Mouse (Mus musculus) T-helper 17 cell (primary cell): ENCODE measurements around the gene Gm5431.
"Not testable (repeated sequence)": the region's sequence is repeated elsewhere in the genome, so short reads cannot be mapped to it uniquely, and the experiment has no call there.

ENCODE experiments used
- in situ Hi-C, 2 experiments: fragments of 300-600 bp; cut with MboI, MseI; formaldehyde crosslinking; loops; 1 replicate in 1 of 2; 2 replicates in 1 of 2; pipeline ENCODE4 v1.15.1; 2025; ENCODE audit warnings: high pct_unique_total_duplicates in 2 of 2

The Gm5431 gene

DNA sequence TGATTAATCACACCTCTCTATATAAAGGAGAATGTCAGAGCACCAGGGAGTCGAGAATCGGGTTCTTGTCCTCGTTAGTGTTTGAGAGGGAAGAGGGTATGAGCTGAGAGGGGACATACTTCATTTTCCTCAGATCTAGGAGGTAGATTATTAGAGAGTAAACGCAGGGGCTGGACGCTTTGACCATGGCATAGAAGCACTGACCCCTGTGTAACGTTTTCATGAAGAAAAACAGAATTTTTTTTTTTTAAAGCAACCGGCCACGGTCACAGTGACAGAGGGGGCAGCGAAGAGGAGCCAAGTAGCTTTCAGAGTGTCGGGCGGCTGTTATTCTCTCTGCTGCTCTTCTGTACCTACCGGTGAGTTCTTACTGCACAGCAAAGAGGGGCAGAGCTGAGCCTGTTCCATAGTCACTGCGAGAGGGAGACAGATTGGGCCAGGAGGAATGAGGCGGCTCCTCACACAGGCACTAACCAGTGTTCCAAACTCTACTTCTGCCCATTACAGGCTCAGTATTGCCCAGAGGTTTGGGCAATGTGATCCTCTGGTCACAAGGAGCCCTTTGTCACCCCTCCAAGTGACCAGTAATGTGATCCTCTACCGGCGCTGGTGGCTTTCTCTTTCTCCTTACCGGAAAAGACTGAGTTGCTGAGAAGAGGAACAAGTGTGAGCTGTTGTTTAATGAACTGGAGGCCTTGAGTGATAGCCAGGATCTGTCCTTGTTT, 30.0 kb downstream of the Gm5431 start:
- in situ Hi-C loops, result loop anchor here (5.0 to 10.0 kb wide), 5 partner anchors 103 to 400 kb away; partner anchors contain the start of genes 9930111J21Rik1 (in 1 of the 2) and Olfr56 (in 1 of the 2)

DNA sequence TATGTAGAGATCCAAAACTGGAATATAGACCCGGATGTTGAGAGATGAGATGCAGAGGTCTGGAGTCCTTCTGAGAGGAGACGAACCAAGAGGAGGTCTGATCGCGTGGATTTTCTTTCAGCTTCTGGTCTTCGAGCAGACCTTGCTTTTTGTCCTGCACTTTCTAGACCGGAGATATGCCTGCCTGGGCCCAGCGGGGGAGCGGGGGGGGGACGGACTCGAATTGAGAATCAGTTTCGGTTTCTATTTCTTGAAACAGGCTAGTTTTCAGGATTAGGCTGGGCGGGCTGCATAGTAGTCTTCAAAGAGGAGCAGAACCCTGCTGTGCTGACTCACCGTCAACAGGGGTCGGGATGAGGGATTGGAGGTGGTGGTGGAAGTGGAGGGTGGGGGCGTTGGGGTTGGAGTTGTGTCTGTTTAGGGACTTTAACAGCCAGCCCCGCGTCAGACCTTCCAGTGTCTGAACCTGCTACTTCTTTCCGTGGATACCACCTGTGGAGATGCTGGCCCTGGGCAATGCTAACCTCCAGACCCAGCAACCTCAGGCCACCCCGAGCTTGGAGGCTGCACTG, 30.7 kb downstream of the Gm5431 start, which contains the start of gene Irgm1:
Gene Irgm1 (minus strand): TSS at position 483 of the 572 bp plus-strand sequence.
- in situ Hi-C loops, result loop anchor here (5.0 to 10.0 kb wide), 5 partner anchors 104 to 401 kb away; partner anchors contain the start of genes 9930111J21Rik1 (in 1 of the 2) and Olfr56 (in 1 of the 2)

DNA sequence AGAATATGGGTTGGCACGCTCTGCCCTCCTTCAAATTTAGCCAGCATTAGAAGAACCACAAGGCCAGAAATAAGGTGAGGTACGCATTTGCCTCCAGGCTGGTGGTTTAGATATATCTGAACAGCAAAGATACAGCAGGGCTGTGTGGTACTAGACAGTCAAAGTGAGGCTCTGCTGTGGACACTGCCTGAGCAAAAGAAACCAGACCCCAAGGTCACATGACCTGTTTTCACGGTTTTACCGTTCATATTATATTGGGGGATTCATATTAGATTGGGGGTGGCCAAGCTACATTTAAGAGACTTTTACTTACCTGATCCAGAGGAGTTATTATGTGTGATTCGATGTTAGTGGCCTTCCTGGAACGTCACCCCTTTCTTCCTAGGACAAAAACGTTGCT, 31.2 kb downstream of the Gm5431 start:
- in situ Hi-C loops, result loop anchor here (5.0 to 10.0 kb wide), 5 partner anchors 104 to 402 kb away; partner anchors contain the start of genes 9930111J21Rik1 (in 1 of the 2) and Olfr56 (in 1 of the 2)

- in situ Hi-C loops, result loop anchor here (5.0 to 10.0 kb wide), 5 partner anchors 105 to 403 kb away; partner anchors contain the start of genes 9930111J21Rik1 (in 1 of the 2) and Olfr56 (in 1 of the 2)
Observed at GRCm38 (mm10) chr11:48869380-48870110, 32.5 kb downstream of the Gm5431 start.

DNA sequence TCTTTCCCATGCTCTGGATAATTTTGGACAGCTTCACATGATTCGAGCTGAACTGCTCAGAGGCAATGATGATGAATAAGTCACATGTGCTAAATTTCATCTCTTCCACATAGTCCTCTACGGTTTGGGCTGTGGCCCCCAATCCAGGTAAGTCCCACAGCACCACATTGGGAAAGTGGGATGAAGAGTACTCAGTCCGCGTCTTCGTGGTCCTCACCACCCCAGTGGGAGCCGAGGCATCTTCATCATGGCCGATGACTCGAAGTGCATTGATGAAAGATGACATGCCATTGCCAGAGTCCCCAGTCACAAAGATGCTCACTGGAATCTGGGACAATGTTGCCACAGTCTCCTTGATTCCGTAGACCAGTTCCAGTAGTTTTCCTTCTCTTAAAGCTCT, 35.5 kb downstream of the Gm5431 start:
- in situ Hi-C loops, result no loop called here

DNA sequence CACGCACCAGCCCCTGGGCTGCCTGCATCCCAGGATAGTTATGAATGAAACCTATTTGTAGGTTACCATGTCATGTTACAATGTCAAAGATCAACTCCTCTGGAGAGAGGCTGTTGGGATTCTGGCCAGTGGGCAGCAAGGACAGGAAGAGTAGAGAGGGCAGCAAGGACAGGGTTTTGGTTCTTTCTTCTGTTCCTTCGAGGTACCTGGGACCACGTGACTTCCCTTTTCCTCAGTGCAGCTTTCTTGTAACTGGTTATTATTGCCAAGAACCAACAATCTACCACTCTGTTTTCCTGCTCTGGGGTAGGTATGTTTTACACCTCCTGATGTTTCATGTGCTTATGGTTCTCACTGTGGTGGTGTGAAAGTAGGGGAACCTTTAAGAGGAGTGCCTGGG, 38.2 kb downstream of the Gm5431 start:
- in situ Hi-C loops, result loop anchor here in 1 of 2 experiments (5.0 kb wide), 1 partner anchor 398 kb away; no protein-coding TSS in a partner anchor

- in situ Hi-C loops, result loop anchor here in 1 of 2 experiments (5.0 kb wide), 1 partner anchor 399 kb away; no protein-coding TSS in a partner anchor
Observed at GRCm38 (mm10) chr11:48862784-48863319, 39.2 kb downstream of the Gm5431 start.

DNA sequence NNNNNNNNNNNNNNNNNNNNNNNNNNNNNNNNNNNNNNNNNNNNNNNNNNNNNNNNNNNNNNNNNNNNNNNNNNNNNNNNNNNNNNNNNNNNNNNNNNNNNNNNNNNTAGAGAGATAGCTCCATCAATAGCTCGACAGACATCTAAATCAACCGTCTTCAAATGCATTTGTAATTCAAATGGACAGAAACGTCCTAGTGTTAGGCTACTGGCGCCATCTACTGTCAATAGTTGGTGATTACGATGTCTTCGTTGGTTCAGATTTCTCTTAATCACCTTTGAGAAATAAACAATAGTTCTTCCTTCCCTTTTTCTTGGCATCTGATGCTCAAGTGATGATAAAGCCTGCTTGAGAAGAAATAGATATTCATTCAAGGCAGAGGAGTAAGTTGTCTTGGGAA, 43.0 kb downstream of the Gm5431 start:
- in situ Hi-C loops, result loop anchor here in 1 of 2 experiments (5.0 kb wide), 1 partner anchor 67 kb away; no protein-coding TSS in a partner anchor

- in situ Hi-C loops, result loop anchor here in 1 of 2 experiments (5.0 kb wide), 1 partner anchor 61 kb away; no protein-coding TSS in a partner anchor
Observed at GRCm38 (mm10) chr11:48853474-48854180, 48.4 kb downstream of the Gm5431 start.

DNA sequence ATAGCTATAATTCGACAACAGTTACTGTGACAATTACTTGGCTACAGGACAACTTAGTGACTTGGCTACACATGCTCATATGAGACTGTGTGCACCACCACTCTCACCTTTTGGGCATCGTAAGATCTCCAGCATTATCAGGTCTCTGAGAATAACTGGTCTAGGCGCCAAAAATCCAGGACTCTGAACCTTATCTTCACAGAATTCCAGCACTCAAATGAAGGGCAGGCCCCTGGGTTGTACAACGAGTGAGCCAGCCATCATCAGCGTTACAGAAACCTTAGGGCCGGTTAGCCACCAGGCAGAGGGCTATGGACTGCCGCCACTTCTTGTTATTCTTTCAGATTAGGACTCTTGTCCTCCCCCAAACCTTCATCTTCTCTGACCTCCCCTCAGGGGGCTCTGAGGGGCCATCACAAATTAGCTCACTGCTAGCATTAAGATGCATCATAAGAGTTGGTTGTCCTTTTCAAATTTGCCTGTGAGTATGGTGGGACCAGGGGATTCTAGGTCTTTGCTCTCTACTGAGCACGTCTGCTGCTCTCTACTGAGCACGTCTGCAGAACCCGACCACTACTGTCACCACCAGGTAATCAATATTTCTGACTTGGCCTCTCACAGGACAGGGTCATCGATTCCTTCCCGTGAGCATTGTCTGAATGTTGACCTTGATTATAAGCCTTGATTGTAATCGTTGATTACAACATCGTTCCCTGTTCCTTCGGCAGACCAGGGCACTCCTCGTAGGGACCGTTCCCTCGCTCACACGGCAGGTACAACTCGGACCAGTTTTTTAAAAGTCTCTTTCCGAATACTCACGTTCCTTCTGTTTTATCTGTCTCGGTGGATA, 49.2 kb downstream of the Gm5431 start:
- in situ Hi-C loops, result loop anchor here in 1 of 2 experiments (5.0 kb wide), 1 partner anchor 61 kb away; no protein-coding TSS in a partner anchor

- in situ Hi-C loops, result loop anchor here in 1 of 2 experiments (5.0 kb wide), 1 partner anchor 60 kb away; no protein-coding TSS in a partner anchor
Observed at GRCm38 (mm10) chr11:48852190-48852589, 49.8 kb downstream of the Gm5431 start.

DNA sequence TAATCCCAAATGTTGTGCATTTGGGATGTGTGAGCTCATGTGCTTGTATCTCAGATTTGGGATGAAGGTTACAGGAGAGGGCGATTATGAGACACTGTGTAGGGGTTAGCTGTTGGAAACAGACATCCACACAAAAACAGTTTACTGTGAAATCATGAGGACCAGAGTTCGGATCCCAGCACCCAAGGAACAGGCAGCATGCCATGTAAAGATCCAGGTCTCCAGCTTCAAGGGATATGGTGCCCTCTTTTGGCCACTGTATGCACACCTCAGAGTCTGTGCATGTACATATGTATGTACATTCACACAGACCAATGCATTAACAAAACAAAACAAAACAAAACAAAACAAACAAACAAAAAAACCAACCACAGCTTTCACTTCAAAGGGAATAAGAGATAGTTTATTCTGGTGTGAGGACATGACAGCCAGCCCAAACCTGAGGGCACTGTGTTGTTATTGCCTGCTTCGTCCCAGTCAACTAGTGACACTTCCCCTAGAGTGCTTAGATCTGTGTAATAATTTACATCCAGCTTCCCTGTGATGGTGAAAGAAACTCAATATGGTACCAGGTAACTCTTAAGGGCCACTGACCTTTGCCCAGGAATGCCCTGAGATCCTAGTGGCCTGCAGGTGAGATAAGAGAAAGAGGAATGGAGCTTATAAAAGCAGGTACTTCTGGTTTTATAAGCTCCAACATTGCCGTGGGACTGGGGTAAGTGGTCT, 50.6 kb downstream of the Gm5431 start:
- in situ Hi-C loops, result loop anchor here in 1 of 2 experiments (5.0 kb wide), 1 partner anchor 59 kb away; no protein-coding TSS in a partner anchor

GRCm38 (mm10) chr11:48850240-48850639, 51.8 kb downstream of the Gm5431 start:
- in situ Hi-C loops, result loop anchor here in 1 of 2 experiments (5.0 kb wide), 1 partner anchor 58 kb away; no protein-coding TSS in a partner anchor

GRCm38 (mm10) chr11:48846881-48847280, 55.1 kb downstream of the Gm5431 start:
- in situ Hi-C loops, result no loop called here

DNA sequence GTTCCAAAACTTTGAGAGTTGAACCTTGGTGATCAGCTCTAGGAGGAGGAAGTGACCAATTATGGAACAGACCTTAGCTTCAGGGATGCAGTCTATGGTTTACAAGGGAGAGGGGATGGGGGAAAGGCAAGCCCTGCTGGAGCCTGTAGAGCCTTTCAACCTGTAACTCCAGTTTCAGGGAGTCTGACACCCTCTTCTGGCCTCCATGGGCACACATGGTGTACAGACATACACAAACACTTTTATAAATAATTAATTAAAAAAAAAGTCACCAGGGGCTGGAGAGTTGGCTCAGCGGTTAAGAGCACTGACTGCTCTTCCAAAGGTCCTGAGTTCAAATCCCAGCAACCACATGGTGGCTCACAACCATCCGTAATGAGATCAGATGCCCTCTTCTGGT, 55.7 kb downstream of the Gm5431 start:
- in situ Hi-C loops, result not testable (repeated sequence)

GRCm38 (mm10) chr11:48845244-48845815, 56.7 kb downstream of the Gm5431 start:
- in situ Hi-C loops, result no loop called here

DNA sequence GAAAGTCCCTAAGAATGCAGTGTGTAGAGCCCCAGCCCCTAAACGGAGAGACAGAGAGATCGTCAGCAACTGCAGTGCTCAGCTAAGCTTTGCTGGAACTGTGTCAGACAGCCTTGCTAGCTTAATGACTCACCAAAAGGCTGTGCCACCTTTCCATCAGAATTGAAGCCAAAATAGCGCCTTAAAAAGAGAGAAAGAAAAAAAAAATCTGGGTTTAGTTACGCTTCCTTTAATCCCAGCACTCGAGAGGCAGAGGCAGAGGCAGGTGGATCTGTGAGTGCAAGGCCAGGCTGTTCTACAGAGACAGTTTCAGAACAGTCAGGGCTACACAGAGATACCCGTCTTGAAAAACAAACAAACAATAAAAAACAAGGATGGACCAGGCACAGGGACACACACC, 57.7 kb downstream of the Gm5431 start:
- in situ Hi-C loops, result no loop called here

- in situ Hi-C loops, result no loop called here
Observed at GRCm38 (mm10) chr11:48843202-48843601, 58.8 kb downstream of the Gm5431 start.
